Mouse (Mus musculus): Measurements from ENCODE around the gene Akap7. TPM values are rescaled to one million over a fixed set of nuclear protein-coding genes. Genes with fewer than 3 reads are reported as not detected.

Akap7 gene
- polyA plus RNA-seq, 1 experiment = 30.8 TPM

DNA sequence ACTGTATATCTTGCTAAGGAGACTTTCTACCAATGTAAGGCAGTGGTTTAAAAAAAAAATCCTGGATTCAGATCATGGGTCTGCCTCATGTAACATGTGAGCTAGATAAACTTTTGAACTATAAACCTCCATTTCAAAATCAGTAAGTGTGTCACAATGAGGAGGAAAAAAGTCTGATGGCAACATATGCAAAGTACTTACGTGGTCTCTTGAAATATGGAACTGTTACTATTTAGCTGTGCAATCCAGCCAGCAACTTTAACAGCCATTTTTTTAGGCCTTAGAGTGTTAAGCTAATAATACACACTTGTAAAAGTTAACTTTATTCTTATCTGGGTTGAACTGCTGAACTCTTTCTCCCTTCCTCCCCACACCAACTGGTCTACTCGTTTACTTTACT is 181.6 kb downstream of the Akap7 start:
- no peak for DNase-seq (ENCODE audit: low spot score)

DNA sequence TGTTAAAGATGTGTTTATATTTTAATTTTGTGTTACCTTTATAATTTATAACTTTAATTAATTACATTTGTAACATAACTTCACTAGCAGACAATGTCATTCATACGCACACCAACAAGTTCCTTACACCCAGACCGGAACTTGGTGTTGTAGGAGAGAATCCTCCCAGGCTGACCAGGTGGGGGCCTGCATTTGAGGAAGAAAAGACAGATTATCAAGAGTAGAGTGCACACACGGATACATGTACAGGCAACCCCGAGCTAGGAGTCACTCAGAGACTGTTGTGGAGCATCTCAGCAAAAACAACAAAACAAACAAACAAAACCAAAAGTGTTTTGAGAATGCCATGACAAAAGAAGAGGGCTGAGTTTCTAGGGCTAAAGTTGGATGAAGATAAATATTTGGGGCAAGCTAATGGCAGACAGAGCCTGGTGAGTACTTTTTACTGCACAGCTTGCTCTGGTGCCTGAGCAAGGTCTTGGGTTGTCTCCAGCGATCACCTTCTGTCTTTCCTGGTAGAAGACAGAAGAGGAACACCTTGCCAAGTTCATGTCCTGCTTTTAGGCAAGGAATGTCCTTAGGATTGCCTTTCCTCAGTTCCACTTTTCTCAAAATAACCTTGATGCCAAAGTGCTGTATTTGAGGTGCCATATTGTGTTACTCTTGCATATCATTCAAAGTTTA is 186.7 kb downstream of the Akap7 start:
- no peak for DNase-seq (ENCODE audit: low spot score)

Other genes with a start within 250 kb of the Akap7 start
- 77.6 and 88.4 TPM in 2 replicates for gene Epb41l2, start 51.9 kb upstream of the Akap7 start, polyA plus RNA-seq (2012; rRNA removed)
- gene Smlr1, start 228.4 kb upstream of the Akap7 start, polyA plus RNA-seq (2012; rRNA removed) = not detected in 2 replicates

All from urinary bladder, adult 2 months (tissue).